Mouse (Mus musculus) forelimb bud, embryonic 11.5 days (tissue): ENCODE measurements around the gene BC052040.

Experiments used
- DNase-seq: peaks from one replicate; pipeline ENCODE4 v3.0.0-alpha.2; 2012; ENCODE audit warnings: low read depth, low spot score

BC052040 gene

DNA sequence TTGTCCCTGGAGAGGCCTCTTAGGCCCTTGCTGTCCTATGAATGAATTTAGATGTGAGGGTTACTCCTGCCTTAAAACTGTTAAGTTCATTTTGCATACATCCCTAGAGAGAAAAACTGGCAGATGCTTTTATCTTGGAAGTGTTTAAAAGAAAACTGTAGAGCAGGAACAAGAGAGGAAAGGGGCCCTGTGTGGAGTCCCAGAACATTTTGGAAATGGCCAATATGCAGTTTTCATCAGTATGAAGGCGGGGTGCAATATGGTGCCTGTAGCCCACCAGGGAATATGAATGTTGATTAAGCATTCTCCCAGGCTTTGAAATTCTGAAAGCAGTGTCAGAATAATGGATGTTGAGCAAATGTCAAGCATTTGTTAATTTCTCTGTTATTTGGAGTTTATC is 19.8 kb downstream of the BC052040 start:
- DNase-seq: no peak

DNA sequence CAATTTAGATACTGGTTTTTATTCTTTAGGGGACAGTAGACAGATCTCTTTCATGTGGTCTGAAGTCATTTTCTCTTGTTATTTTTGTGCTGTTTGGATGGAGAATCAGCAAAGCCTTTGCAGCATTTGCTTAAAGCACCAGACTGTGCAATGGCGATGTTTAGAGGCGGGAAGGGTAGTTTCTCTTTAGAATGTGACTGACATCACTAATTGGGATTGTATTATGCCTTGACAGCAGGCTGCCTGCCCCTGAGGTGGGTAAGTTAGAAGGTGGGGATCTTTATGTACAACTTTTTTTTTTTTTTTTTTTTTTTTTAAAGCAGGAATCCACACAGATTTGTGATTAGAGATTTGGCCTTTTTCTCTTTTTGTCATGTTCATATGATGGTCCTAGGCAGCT is 20.6 kb downstream of the BC052040 start:
- no peak for DNase-seq

DNA sequence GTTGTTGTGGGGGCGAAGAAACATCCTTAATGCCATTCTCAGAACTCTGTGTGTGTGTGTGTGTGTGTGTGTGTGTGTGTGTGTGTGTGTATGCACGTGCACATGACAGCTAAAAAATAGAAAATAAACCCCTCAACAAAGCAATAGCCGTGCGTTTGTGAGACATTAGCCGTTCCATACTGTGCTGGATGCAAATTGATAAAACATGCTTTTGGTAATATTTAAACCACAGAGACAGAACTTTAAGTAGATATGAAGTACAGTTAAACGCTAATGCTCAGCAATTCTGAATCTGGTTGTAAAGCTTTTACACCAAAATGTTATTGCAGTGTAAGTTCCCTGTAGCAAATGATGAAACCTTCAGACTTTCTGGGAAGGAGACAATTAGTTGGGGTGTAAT is 22.6 kb downstream of the BC052040 start:
- DNase-seq: no peak

DNA sequence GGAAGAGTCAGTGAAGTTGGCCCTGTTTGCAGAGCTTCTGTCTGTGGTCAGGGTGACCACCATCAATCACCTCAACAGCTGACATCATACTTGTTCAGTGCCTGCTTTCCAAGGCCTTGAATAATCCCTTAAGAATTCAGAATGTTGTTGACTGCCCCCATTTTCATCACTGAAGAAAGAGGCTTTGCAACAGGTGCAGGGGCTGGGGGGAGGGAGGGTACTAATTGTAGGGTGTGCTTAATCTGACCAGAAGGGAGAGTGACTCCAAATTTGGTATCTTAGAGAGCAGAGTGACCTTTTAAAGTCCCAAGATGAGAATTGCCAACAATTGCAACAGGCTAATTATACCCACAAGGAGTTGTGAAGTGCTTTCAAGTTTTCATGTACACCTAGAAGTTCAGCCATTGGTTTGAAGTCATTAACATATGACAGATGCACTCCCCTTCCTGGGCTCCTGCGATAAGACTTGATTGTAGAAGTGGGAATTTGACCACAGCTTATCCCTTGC is 24.4 kb downstream of the BC052040 start:
- DNase-seq: no peak

DNA sequence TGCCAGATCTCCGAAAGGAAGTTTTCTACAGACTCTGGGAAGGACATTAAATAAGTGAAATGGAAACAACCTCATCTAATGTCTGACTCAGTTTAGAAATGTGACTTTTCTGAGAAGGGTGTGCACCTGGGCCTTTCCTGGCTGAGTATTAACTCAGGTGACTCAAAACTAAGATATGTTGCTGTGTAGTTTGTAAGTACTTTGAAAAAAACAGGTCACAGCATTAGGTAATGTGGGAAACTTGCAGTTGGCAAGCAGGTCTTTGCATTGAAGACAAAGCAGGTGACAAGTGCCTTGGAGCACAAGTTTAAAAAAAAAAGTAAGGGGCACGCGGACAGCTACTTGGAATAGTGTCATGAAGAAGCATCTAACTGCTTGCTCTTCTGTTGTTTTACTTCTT is 27.5 kb downstream of the BC052040 start:
- DNase-seq: no peak

DNA sequence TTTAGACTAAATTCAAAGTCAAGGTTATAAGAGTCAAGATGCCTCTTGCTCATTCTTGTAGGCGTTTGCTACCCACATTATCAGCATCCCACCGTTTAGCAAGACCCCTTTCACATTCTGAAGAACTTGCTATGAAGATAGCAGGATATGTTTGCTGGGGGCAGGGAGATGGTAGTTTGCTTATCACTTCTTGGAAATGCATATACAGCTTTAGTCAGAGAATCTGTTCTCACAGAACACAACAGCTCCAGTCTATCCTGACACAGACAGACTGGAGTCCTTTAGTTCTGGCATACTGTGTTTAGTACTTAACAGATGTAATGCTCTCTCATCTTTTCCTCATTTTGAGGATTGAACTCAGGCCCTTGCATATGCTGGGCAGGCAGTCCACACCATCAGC is 28.6 kb downstream of the BC052040 start:
- DNase-seq: no peak

DNA sequence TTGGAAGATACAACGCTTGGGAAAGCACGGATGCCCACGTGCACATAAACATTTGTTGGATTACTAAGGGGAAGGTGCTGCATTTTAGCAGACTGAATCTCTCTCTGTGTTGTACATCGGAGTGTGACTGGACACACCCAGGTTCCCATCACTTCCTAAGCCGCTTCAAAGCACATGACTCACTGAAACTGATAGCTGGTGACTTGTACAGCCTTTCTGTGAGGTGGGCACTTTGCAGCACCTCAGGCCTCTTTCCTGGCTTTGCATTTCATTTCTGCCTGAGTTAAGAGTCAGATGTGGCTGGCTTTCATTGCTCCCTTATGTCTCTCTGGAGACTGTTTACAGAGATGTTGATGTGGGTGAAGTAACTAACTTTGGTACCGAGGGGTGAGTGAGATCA is 29.0 kb downstream of the BC052040 start:
- no peak for DNase-seq

DNA sequence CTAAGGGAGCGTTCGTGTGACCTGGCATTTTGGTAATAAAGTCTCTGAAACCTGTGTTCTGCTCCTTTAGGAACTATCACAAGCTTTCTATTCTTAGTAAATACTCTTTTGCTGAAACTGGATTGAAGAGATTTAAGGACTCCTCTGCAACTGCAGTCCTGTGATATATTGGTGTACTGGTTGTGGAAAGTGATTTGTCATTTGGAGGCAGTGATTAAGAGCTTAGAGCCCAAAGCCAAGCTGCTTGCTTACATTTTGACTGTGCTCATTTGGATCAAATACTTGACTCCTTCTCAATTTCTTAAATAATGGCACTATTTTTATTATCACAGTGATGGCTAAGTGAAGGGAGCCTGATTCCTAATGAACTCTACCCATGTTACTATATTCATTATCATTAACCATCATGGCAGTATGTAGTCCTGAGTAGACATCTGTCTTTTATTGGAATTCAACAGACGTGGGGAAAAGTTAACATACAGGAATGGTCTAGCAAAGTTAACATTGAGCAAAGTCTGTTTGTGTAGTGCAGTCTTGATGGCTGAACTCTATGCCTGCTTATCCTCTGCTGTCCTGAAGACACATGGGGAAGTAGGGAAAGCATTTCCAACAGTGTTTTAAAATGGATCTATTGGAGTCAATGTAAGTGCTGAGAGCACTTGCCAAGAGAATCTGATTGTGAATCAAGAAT is 32.5 kb downstream of the BC052040 start:
- no peak for DNase-seq

DNA sequence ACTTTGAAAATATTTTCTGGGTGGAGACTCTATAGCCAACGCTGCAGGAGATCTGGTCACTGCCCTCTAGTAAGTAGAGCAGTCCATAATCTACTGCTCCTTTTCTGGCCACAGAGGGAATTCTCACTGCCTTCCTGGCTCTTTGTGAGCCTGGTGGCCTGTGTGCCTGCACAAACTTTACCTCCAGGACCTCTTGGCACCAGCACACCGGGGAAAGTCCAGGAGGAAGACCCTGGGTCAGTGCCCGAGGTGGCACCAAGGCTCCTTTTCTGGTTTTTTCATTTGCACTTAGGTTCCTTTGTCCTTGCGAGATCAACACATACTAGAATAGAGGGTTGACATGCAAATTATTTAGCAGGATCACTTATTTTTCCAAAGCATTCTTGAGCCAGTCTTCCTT is 47.0 kb downstream of the BC052040 start:
- no peak for DNase-seq

DNA sequence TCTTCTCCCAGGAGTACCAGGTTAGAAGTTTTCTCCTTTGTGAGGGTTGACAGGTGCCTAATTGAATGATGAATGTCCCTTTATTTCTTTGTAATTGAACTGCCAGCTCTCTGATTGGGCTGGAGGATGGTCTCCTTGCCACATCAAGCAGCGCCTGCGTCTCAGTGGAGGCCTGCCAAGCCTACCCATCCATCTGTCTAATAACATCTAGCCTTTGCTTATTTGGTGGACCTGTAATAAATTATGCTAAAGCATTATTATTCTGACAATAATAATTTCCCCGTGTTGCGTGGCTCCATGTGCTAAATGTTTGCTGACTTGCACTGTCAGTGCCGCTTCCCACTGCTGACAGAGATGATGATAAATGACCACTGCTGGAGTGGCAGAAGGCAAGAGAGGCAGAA is 49.5 kb downstream of the BC052040 start:
- DNase-seq: peak; percentile 43

DNA sequence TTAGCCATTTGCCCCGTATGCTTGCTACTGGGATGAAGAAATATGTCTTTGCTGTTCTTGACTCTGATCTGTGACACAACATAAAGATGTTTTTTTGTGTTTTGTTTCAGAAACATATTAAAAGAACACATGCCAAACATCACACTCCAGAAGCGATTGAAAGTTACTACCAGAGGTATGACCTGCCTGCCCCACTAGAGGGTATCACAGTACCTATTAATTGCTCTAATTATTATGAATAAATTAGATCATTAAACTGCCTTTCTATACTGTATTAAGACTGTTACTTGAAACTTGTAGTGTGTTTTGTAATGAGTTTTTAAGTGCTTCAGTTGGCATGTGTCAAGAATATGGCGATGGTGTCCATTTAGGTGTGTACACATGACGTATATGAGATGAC is 50.3 kb downstream of the BC052040 start:
- DNase-seq: no peak

DNA sequence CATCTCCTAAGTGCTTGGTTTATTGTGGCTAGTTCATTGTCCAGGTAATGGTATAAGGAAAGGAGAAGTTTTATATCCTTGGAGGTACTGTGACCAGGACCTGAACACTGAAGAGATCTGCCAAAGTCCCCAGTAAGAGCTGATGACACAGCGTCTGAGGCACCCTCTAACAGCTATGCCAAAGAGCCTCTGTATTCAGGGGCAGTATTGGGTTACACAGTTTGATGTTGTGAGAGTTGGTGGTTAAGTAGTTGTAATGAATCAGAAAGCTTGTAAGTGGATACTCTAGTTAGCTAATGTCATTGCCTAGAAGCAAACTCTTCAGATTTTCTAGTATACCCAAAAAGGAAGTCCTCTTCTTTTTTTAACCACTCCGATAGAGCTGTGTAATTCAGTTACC is 68.7 kb downstream of the BC052040 start:
- DNase-seq: no peak

DNA sequence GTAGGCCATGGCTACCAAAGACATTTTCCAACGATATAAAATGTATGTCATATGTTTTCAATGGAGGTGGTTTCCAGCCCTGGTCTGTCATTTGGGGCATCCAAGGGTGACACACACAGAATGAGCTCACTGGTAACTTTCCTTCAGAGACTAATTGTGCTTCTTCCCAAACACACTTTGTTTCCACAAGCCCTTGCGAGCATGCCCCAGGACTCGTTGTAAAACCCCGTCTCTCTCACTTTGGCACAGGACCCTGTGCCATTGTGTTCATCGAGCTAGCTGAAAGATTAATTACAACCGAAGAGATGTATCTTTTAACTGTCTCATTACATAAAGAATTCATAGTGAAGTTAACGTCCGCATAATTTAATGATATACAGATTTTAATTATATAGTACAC is 78.2 kb downstream of the BC052040 start:
- no peak for DNase-seq

DNA sequence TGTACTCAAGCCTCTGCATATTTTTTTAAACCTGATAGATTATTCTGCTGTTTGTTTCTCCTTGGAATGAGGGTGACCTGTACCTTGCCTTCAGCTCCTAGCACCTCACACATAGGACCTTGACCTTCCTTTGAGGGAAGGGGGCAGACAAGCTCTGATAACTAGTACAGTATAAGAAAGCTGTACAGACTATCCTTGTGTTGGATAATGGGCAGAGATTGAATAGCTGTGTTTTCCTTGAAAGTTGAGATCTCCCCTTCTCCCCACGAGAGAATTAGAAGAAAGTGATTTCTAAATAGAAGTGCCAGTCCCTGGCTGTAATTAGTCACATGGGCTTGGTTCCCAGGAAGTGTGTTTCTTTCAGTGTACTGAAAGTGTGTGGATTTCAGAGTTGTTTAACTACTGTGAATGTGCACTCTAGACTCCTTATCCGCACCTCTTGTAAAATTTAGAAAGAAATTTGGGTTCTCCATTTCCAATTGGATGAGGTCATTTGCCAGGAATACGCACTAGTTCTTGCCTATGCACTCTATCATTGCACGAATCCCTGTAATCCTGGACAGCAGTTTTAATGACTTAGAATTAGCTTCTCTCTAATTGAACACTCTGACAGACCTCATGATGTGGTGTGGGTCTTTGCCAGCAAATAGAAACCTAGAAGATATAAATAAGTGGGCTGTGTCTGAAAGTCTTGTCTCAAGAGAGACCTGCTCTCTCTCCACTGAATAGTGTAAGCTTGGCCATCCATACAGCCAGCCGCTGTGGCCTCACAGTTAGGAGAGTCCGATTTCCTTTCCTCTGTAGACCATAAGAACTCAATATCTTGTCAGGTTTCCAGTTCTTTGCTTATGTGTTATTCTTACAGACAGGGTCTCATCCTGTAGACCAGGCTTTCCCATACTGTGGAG is 79.0 kb downstream of the BC052040 start:
- DNase-seq: no peak

DNA sequence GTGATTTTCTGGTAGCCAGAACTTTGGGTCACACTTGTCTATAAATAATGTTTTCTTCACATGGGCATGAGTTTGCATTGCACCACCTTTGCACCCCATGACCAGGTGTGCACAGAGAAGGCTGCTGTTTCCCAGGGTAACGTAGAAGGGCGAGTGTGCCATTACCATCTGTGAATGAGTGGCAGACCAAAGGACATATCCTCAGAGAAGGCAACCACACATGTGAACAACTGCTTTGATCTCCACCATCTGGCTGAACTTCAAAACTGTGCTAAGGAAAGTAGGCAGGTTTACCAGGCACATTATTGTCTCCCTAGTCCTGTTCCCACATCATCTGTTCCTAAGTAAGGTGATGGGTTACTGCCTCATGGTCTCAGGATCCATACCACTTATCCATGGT is 86.0 kb downstream of the BC052040 start:
- DNase-seq: peak; percentile 55

DNA sequence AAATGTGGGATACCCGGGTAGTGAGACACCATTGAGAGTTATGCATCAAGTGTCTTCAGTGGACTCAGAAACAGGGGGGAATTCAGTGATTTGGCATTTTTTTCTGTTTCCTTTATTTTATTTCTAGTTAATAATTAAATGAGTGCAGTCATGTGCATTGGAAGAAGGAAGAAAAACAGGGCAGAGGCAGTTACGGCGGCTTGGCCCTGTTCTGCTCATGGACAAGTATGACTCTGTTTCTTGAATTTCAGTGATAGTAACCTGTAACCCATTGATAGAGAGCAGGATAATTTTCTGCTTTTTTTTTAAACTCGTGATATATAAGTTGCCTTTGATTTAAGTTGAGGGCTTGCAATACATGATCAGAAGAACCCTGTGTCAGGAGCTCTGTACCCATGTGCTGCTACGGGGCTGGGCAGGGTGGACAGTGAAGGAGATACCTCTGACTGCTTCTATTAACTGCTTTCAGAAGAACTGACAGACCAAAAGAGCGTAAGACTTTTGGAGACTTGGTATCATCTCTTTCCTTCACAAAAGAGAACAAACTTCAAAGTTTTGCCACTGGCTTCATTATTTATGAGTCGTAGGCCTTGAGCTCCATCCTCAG is 91.6 kb downstream of the BC052040 start:
- DNase-seq: no peak

DNA sequence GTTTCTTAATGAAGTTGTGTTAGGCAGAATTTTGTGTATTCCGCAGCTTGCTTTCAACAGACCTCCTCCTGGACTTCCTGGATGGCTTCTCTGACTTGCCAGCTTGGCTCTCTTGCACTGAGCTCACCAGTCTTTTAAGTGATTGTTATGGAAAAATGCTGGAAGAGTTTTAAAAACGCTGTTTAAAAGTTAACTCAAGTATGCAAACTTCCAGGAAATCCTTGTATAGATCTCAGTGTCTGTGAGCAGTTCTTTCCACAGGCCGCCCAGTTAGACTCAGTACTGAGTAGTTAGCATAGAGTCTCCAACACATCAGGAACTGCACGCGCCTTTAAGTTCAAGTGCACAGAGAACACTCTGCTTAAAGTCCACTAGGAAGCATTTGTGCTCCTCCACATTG is 97.3 kb downstream of the BC052040 start:
- no peak for DNase-seq

DNA sequence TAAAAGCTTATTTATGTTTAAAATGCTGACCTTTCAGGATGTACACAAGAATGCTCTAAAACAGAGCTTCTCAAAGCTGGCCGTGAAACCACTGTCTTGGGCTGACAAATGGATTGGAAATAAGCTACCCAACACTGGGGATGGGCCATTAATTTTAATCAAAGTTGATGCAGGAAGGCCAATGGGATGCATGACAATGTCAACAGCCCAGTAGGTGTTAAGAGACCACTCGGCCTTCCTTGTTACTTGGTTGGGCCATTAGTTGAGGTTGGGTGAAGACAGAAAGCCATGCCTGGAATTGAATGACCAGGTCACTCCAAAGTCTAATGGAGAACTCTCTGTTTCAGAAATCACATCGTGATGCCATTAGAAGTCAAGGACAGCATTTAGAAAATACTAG is 103.7 kb downstream of the BC052040 start:
- no peak for DNase-seq

DNA sequence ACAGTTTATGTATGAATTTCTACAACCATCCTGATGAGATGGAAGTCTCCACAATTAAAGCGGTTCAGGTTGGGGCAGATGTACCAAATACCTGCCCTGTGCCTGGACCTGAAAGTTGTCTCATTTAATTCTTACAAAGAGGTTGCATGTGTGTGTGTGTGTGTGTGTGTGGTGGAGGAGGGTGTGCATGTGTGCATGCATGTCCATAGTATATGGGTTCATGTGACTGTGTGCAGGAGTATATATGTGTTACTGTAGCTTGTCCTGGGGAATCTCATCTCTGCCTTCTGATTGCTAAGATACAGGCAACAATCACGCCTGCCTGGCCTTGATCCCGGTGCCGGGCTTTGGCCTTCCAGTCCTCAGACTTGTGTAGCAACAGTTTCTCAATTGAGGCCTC is 106.1 kb downstream of the BC052040 start:
- no peak for DNase-seq

DNA sequence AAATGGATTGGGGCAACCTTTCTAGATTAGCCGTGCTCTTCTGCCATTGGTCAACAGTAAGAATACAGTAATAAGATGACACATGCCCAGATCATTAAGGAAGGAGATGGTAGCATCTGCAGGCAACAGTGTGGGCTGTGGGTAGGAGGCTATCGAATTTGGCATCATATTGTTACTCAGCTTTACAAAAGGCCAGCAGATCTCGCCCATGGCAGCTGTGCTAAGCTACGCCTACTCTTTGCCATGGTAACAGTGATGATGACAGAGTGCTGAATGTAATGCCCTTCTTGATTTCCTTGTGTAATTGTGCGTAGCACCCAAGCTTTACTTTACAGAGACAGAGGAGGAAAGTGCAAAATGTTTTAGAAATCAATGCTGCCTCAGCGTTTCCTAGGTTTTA is 106.8 kb downstream of the BC052040 start:
- DNase-seq: no peak

DNA sequence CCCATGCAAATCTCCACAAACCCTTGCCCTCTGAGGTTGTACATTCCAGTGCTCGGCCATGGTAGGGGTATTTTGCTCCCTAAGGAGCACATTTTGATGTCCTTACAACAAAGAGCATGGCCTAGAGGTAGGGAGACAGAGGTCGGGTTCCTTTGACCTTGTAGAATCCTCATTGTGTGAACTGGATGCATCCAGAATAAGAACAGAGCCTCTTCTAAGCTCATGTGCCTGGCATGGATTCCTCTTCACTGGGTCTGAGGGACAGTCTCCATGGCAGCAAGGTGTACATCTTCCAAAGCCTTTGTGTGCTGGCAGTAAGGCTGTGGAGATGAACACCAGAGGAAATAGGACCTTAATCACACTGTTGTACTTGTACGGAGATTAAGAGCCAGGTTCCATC is 112.3 kb downstream of the BC052040 start:
- DNase-seq: no peak

DNA sequence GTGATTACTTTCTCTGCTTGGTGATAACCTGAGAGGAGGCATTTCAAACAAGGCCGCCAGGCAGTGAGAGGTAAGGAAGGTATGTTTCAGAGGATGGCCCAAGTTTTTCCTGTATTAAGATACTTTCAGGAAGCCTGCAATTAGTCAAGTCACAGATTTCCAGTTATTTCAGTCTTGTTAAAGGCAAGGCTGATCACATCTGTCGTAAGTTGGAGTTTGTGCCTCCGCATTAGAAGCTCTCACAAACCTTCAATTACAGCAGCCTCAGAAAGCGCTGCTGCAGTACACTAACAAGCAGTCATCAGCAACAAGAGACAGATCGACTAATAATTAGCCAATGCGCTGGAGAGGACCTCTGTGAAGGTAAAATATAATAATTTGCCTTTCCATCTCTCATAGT is 112.9 kb downstream of the BC052040 start:
- no peak for DNase-seq

DNA sequence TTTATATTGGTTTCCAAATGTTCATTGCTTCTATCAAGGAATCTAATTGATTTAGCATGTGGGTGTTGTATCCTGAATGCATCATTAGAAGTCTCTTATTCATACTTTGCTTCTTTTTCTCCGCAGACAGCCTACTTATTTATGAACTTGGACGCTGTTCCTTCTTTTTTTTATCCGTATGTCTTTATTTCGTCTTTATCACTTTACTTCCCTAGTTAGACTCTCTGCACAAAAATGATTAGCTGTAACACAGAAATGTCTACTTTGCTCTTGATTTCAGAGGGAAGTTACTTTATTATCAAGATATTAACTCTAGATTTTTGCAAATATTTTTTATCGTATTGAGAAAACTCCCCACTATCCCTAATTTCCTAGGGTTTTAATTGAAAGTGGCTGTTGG is 117.5 kb downstream of the BC052040 start:
- DNase-seq: no peak
